Mouse (Mus musculus) G1E (cell line): ENCODE measurements around the gene G6pdx. TPM values are rescaled to one million over a fixed set of nuclear protein-coding genes. Genes with fewer than 3 reads are reported as not detected.

ENCODE experiments used
- ATAC-seq: 2 replicates; pipeline ENCODE4 v1.8.0; 2016; ENCODE audit warnings: mild to moderate bottlenecking; ENCODE audit not compliant: insufficient number of reproducible peaks, poor library complexity, low FRiP score, severe bottlenecking; ENCODE audit errors: extremely low read depth
- DNase-seq: peaks from one replicate; pipeline ENCODE4 v3.0.0; 2012; ENCODE audit warnings: low spot score
- H3K27me3 ChIP-seq: 2 replicates; pipeline ENCODE4 v1.6.1; 2012; ENCODE audit warnings: mild to moderate bottlenecking, low read length, inconsistent platforms; ENCODE audit not compliant: insufficient read depth
- H3K36me3 ChIP-seq: replicated peaks from 2 replicates; pipeline ENCODE3; 2012; ENCODE audit warnings: mild to moderate bottlenecking, inconsistent platforms
- H3K4me1 ChIP-seq: 2 replicates; pipeline ENCODE4 v1.6.1; 2012; ENCODE audit warnings: low read depth, low read length, inconsistent platforms, mixed read lengths; ENCODE audit not compliant: insufficient read depth
- H3K4me3 ChIP-seq: 2 replicates; pipeline ENCODE4 v1.5.1; 2012; ENCODE audit warnings: low read depth, mild to moderate bottlenecking, inconsistent platforms, low read length, moderate library complexity, mixed read lengths
- H3K9me3 ChIP-seq: replicated peaks from 2 replicates; pipeline ENCODE4 v1.6.1; 2012; ENCODE audit warnings: inconsistent platforms
- CTCF ChIP-seq: IDR thresholded peaks from 2 replicates; pipeline ENCODE4 v1.5.1; 2012; ENCODE audit warnings: low read depth, low read length, inconsistent platforms, mixed read lengths
- GATA1 ChIP-seq: IDR thresholded peaks from 2 replicates; pipeline ENCODE4 v1.6.1; 2012; ENCODE audit warnings: borderline replicate concordance, low read length, inconsistent platforms, mixed read lengths
- GATA2 ChIP-seq: IDR thresholded peaks from 2 replicates; pipeline ENCODE4 v1.6.1; 2012; ENCODE audit warnings: low read depth, low read length, inconsistent platforms, borderline replicate concordance
- POLR2AphosphoS5 ChIP-seq: IDR thresholded peaks from 2 replicates; pipeline ENCODE4 v1.6.1; 2012; ENCODE audit warnings: low read depth, low read length, inconsistent platforms; ENCODE audit not compliant: insufficient replicate concordance
- TAL1 ChIP-seq: conservative IDR thresholded peaks from 2 replicates; pipeline ENCODE4 v1.6.1; 2012; ENCODE audit warnings: low read depth, low read length, inconsistent platforms, mixed read lengths
- polyA plus RNA-seq: library from polyadenylated mRNA; stranded (reverse); fragments of >175 nt; gene quantifications from 2 replicates; pipeline ENCODE4 v1.2.3, GENCODE M21; 2012
- total RNA-seq, 2 experiments: library from RNA; stranded (forward) in 1 of 2; stranded (reverse) in 1 of 2; fragments of 200-1000 nt in 1 of 2; fragments of >200 nt in 1 of 2; fragmentation: Nextera tagmentation in 1 of 2; gene quantifications; 2 replicates each; pipeline ENCODE4 v1.2.3; 2014 to 2017

Gene G6pdx
- total and polyA plus RNA-seq, 3 experiments, result 13.7 to 65.0 (median 40.2) TPM

GRCm38 (mm10) chrX:74426256-74426655 lies 2.7 kb downstream of the G6pdx start:
- no peak overlapping the region for H3K4me3 ChIP-seq
- DNase-seq, result no peak
- no peaks in the 10 kb centered on the region for H3K9me3 ChIP-seq
- H3K4me1 ChIP-seq, result peaks cover 48% of the 10 kb centered on the region
- H3K36me3 ChIP-seq, result peaks cover 46% of the 10 kb centered on the region
- TF ChIP-seq CTCF (no peak), TAL1 (no peak), GATA1 (no peak), POLR2AphosphoS5 (no peak)
- no peaks in the 10 kb centered on the region for H3K27me3 ChIP-seq
- ATAC-seq, result no peak

GRCm38 (mm10) chrX:74425195-74425594 lies 3.8 kb downstream of the G6pdx start:
- H3K4me3 ChIP-seq, result no peak overlapping the region; the same call in 1 of the 2 replicates
- peaks cover 42% of the 10 kb centered on the region for H3K36me3 ChIP-seq
- peaks cover 42% of the 10 kb centered on the region for H3K4me1 ChIP-seq
- ATAC-seq (peak; percentile 25), DNase-seq (no peak)
- TF ChIP-seq GATA2 (no peak), POLR2AphosphoS5 (no peak), CTCF (no peak), GATA1 (no peak), TAL1 (no peak)
- H3K27me3 ChIP-seq, result no peaks in the 10 kb centered on the region
- no peaks in the 10 kb centered on the region for H3K9me3 ChIP-seq

GRCm38 (mm10) chrX:74424443-74424842 lies 4.6 kb downstream of the G6pdx start:
- Histone ChIP-seq H3K4me3 (no peak overlapping the region), H3K9me3 (no peaks in the 10 kb centered on the region), H3K27me3 (no peaks in the 10 kb centered on the region), H3K4me1 (peaks cover 42% of the 10 kb centered on the region), H3K36me3 (peaks cover 42% of the 10 kb centered on the region)
- TF ChIP-seq TAL1 (no peak), POLR2AphosphoS5 (no peak), GATA1 (no peak), GATA2 (no peak), CTCF (no peak)
- no peak for DNase-seq
- ATAC-seq, result no peak

GRCm38 (mm10) chrX:74413377-74413776 lies 15.6 kb downstream of the G6pdx start:
- no peak overlapping the region for H3K4me3 ChIP-seq
- peaks cover 74% of the 10 kb centered on the region for H3K36me3 ChIP-seq
- H3K4me1 ChIP-seq, result no peaks in the 10 kb centered on the region
- no peaks in the 10 kb centered on the region for H3K9me3 ChIP-seq
- ATAC-seq, result no peak; the same call in 1 of the 2 replicates
- H3K27me3 ChIP-seq, result no peaks in the 10 kb centered on the region
- DNase-seq, result no peak
- no peak for TF ChIP-seq GATA2
- TF ChIP-seq CTCF, result peak; percentile 70

GRCm38 (mm10) chrX:74408340-74408739 lies 20.7 kb downstream of the G6pdx start:
- Histone ChIP-seq H3K36me3 (peaks cover 53% of the 10 kb centered on the region), H3K27me3 (no peaks in the 10 kb centered on the region), H3K9me3 (no peaks in the 10 kb centered on the region), H3K4me1 (no peaks in the 10 kb centered on the region), H3K4me3 (no peak overlapping the region)
- no peak for ATAC-seq
- no peak for TF ChIP-seq GATA1
- DNase-seq, result no peak

- ATAC-seq (no peak), DNase-seq (no peak)
- Histone ChIP-seq H3K27me3 (no peaks in the 10 kb centered on the region), H3K4me1 (no peaks in the 10 kb centered on the region), H3K36me3 (no peaks in the 10 kb centered on the region), H3K4me3 (no peak overlapping the region), H3K9me3 (no peaks in the 10 kb centered on the region)
- TF ChIP-seq GATA1 (no peak), GATA2 (no peak), POLR2AphosphoS5 (no peak), TAL1 (no peak), CTCF (no peak)
Observed at GRCm38 (mm10) chrX:74400136-74400535, 28.9 kb downstream of the G6pdx start.
